Mouse (Mus musculus) B cell, adult 2 months (primary cell): ENCODE results near the gene Zdhhc14.

ENCODE experiments used
- DNase-seq, 2 experiments: peaks; one replicate each; pipeline ENCODE4 v3.0.0; 2022

Gene Zdhhc14

DNA sequence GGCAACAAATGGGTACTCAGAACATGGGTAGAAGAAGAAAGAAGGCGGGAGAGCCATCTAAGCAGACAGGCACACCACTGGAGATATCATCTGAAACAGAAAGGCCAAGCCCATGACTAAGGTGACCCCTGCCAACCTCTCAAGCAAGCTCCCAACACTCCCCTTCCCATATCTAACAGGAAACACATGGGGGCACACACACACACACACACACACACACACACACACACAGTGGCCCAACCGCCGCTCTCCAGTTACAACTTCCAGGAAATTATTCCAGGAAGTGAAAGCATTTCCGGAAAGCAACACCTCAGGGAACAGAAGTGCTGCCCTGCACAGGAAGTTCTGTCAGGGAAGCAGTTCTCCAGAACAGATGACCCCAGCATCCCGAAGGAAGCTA, 301.9 kb downstream of the Zdhhc14 start:
- DNase-seq, result no peak

DNA sequence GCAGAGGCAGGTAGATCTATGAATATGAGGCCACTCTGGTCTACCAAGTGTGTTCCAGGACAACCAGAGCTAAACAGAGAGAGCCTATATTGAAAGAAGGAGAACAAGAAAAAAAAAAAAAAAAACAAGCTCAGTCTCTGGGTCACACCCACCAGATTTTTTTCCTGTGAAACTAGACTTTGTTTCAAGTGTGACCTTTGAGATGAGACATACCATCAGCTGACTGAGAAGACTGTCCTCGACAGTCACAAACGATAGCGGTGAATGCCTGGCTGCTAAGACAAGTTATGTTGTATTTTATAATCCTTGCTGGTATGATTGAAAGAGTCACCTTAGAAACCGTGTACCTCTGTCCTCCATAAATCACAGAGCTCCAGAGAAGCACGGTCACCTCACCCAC, 303.0 kb downstream of the Zdhhc14 start:
- no peak for DNase-seq

GRCm38 (mm10) chr17:5795878-5796277, 303.5 kb downstream of the Zdhhc14 start:
- peak; percentile 78 to 83 for DNase-seq

- peak; percentile 39 to 52 for DNase-seq
These were observed 304.9 kb downstream of the Zdhhc14 start for GRCm38 (mm10) chr17:5797124-5797760.

- peak; percentile 78 to 84 for DNase-seq
These were observed 306.0 kb downstream of the Zdhhc14 start for GRCm38 (mm10) chr17:5798221-5798801.

DNA sequence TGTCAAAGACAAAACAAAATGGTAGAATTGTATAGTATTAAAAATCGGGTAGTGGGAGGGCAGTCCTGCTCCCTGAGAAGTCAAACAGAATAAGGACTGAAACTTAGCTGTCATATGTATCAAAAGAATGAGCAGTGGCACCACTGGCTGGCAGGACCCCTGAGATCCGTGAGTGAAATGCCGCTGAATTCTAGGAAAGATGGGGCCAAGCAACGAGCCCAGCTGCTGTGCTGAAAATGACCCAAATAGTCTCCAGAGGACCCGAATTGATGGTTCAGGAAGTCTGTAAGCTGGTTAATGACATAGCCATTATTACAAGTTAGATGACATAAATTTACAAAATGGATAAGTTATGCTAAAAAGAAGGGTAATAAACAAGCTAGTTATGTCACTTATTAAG, 306.5 kb downstream of the Zdhhc14 start:
- no peak for DNase-seq

- no peak for DNase-seq
These were observed 307.2 kb downstream of the Zdhhc14 start for GRCm38 (mm10) chr17:5799396-5800021.

DNA sequence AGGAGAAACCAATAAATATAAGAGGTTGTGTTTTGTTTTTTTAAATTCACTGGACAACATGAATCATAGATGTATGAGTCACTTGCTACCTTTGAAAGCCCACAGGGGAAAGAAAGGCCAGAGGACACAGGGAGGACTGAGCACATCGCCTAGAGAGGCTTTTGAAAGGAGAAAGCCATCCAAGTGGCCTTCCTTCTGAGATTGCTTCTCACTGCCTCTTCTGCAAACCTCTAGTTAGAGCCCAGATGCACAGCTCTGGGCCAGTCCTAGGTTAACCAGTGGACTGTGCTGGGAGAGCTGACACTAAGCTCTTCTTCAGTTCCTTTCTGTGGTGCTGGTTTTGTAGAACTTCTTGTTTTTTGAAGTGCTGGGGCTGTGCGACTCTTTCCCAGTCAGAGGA, 307.9 kb downstream of the Zdhhc14 start:
- DNase-seq, result peak; percentile 56 to 61

- peak in 1 of 2 experiments; percentile 25 for DNase-seq
These were observed 308.6 kb downstream of the Zdhhc14 start for GRCm38 (mm10) chr17:5800824-5801560.

GRCm38 (mm10) chr17:5801761-5802655, 309.7 kb downstream of the Zdhhc14 start:
- peak; percentile 79 to 83 for DNase-seq

DNA sequence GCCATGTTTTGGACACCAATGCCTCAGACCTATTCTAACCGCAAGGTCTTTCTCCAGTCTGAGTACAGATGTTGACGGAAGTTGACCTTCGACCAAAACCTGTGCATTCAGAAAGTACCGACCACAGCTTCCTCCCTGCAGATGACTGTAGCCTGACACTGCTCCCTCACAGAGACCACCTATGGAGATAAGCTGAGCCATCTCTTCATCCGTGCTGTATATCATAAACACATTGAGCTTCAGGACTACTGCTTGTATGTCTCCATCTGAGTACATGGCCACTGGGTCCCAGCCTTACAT, 310.2 kb downstream of the Zdhhc14 start:
- DNase-seq, result peak; percentile 66 to 71
